Mouse (Mus musculus) testis, adult 10 weeks (tissue): ENCODE results near the gene Fut1. TPM values are rescaled to one million over a fixed set of nuclear protein-coding genes. Genes with fewer than 3 reads are reported as not detected.

ENCODE experiments used
- polyA plus RNA-seq: library from polyadenylated mRNA; stranded (reverse); fragments of 350-450 nt; fragmentation: Illumina TruSeq; extraction: RNeasy Lipid Tissue Mini Kit (QIAGEN cat#74804); gene quantifications from one replicate; pipeline ENCODE4 v1.2.3, GENCODE M21; 2014; ENCODE audit warnings: low read depth, low replicate concordance

Fut1 gene
- not detected for polyA plus RNA-seq

DNA sequence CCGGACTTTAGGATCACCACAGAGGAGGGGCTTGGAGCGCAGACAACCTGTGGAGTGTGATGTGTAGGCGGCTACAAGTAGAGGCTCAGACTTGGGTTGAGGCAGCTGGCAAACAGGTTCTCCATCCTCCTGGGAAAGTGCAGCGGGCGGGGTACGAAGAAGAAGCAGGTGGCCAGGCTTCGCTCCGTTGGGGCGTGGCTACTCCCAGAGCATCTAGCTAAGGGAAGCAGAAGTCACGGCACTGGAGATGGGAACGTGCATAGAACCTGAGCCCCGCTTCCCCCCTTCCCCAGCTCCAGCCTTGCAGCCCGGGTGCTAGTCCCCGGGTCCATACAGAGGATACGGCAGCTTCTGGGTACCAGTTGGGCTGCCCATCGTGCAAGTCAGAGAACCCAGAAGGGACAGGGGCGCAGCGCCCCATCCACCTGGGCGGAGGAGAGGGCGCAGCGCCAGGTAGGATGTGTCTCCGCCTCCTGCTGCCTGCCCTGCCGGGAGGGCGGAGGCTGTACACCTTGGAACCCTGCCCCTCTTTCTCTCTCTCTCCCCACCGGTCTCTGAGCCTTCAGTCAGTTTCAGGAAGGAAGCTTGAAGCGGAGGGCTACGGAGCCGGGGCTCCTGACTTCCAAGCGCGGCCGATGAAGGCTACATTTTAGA, at the start of gene Fut1:
Fut1 (plus strand) TSS at position 248 of the 654 bp plus-strand sequence.

GRCm38 (mm10) chr7:45570103-45570741, 46.9 kb upstream of the Fut1 start, which contains the start of gene Bcat2:
TSS of gene Bcat2 (plus strand) at chr7:45570153.

DNA sequence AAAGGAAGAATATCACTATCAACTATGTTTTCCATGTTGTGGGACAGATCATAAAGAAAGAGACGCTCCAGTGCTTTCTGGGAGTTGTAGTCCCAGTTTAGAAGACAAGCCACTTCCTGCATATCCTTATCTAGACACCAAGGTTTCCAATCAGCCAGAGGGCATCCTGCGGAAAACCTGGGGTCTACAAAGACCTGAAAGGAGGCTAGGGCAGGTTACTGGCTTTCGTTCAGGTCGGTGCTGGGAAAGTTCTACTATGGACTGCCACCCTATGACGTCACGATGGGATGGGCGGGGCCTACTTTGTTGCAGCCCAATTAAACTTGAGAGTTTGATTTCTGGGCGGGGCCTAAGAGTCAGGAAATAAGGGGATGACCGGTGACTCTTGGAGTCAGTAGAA, 4.4 kb downstream of the Fut1 start, which contains the start of gene Izumo1:
Izumo1 (plus strand) TSS at position 369 of the 400 bp plus-strand sequence.

DNA sequence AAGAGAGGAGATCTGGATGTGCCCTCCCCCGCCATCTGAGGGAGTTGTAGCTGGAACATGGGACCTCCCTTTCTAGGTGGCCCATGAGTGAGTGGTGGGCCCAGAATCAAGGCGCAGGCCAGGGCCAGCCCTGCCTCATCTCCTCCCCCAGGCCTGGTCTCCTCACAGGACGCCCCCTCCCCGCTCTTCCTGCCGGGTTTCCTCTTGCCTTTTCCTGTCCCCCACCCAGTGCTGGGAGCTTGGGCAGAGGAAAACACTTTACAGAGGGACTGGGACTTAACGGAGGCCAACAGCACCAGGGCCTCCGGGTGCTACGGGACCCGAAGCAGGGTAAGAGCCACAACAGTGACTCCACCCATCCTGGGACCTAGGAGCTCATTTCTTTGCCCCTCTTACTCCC, 10.2 kb downstream of the Fut1 start, which contains the start of gene Rasip1:
Rasip1 (plus strand) TSS at position 228 of the 400 bp plus-strand sequence.

DNA sequence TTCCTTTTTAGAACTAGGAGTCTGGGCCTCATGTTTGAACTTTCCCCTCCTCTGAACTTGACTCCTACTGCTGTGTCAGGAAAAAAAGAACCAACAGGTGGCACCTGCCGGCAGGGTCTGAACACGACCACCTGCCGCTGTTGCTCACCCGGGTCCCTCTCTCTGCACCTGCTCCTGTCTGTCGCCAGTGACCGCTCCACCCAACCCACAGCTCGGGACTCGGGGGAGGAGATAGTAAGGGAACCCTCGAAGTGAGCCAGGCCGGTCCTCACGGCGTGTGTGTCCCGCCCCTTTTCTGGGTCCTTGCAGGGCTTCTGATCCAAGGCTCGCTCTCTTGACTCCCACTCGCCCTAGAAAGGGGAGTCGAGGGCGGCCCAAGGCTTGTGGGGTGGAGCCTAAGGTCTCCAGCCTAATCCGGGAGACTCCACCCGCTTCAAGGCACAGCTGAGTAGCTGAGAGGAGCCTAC, 22.5 kb downstream of the Fut1 start, which contains the start of gene Mamstr:
Mamstr (plus strand) TSS at position 417 of the 467 bp plus-strand sequence.

DNA sequence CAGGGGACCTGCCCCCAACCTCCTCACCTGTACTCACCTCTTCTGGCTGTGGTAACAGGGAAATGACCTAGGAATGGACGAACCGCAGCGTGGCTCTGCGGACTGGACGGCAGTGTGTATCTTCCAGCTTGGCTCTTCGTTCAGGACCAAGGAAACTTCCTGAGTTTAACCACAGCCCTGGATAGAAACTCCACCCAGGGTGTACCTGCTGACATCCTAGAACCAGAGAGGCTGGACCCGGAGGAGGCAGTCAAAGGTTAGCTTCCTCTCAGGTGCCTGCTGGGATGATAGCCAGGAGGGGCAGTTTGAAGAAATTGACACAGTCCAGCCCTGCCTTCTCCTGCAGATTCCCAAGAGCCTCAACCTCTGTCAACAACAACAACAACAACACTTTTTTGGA, 49.1 kb downstream of the Fut1 start, which contains the start of gene Fut2:
Fut2 (minus strand) TSS at position 234 of the 400 bp plus-strand sequence.

Other genes starting within 250 kb of the Fut1 start
- gene Lin7b, start 246.7 kb upstream of the Fut1 start, polyA plus RNA-seq: 0.39 TPM
- gene Snrnp70, start 221.5 kb upstream of the Fut1 start, polyA plus RNA-seq: 109 TPM
- gene Kcna7, start 211.6 kb upstream of the Fut1 start, polyA plus RNA-seq: not detected
- gene Ntf5, start 203.6 kb upstream of the Fut1 start, polyA plus RNA-seq: 0.43 TPM
- gene Lhb, start 196.5 kb upstream of the Fut1 start, polyA plus RNA-seq: 0.36 TPM
- 0.24 TPM for gene Gys1, start 182.4 kb upstream of the Fut1 start, polyA plus RNA-seq
- 7.8 TPM for gene Ruvbl2, start 179.2 kb upstream of the Fut1 start, polyA plus RNA-seq
- gene Ftl1, start 157.4 kb upstream of the Fut1 start, polyA plus RNA-seq: 0.38 TPM
- 0.29 TPM for gene Bax, start 150.4 kb upstream of the Fut1 start, polyA plus RNA-seq
- 121 TPM for gene Tulp2, start 135.4 kb upstream of the Fut1 start, polyA plus RNA-seq
- not detected for gene Gm45808, start 130.5 kb upstream of the Fut1 start, polyA plus RNA-seq
- 6.7 TPM for gene Dhdh, start 128.5 kb upstream of the Fut1 start, polyA plus RNA-seq
- 18.8 TPM for gene Nucb1, start 106.9 kb upstream of the Fut1 start, polyA plus RNA-seq
- gene Ppp1r15a, start 91.0 kb upstream of the Fut1 start, polyA plus RNA-seq: 0.73 TPM
- gene Plekha4, start 91.0 kb upstream of the Fut1 start, polyA plus RNA-seq: 2.1 TPM
- gene Hsd17b14, start 62.4 kb upstream of the Fut1 start, polyA plus RNA-seq: not detected
- 4.4 TPM for gene Bcat2, start 47.1 kb upstream of the Fut1 start, polyA plus RNA-seq
- gene Fgf21, start 1.8 kb upstream of the Fut1 start, polyA plus RNA-seq: not detected
- 55.9 TPM for gene Izumo1, start 4.5 kb downstream of the Fut1 start, polyA plus RNA-seq
- gene Rasip1, start 10.2 kb downstream of the Fut1 start, polyA plus RNA-seq: not detected
- gene Mamstr, start 22.7 kb downstream of the Fut1 start, polyA plus RNA-seq: 0.11 TPM
- 0.17 TPM for gene Fut2, start 49.1 kb downstream of the Fut1 start, polyA plus RNA-seq
- gene Ntn5, start 66.7 kb downstream of the Fut1 start, polyA plus RNA-seq: not detected
- gene Sec1, start 77.1 kb downstream of the Fut1 start, polyA plus RNA-seq: 1.2 TPM
- gene Car11, start 82.6 kb downstream of the Fut1 start, polyA plus RNA-seq: not detected
- gene Dbp, start 87.8 kb downstream of the Fut1 start, polyA plus RNA-seq: 2.3 TPM
- gene Rpl18, start 98.2 kb downstream of the Fut1 start, polyA plus RNA-seq: 0.69 TPM
- 0.57 TPM for gene Sphk2, start 100.7 kb downstream of the Fut1 start, polyA plus RNA-seq
- gene Fam83e, start 103.9 kb downstream of the Fut1 start, polyA plus RNA-seq: 23.8 TPM
- 0.35 TPM for gene Spaca4, start 108.5 kb downstream of the Fut1 start, polyA plus RNA-seq
- not detected for gene Lmtk3, start 166.4 kb downstream of the Fut1 start, polyA plus RNA-seq
- 2.8 TPM for gene Sult2b1, start 167.4 kb downstream of the Fut1 start, polyA plus RNA-seq
- gene Cyth2, start 197.3 kb downstream of the Fut1 start, polyA plus RNA-seq: 69.6 TPM
- gene Kcnj14, start 207.5 kb downstream of the Fut1 start, polyA plus RNA-seq: not detected
- gene Grwd1, start 213.7 kb downstream of the Fut1 start, polyA plus RNA-seq: 1.2 TPM